Mouse (Mus musculus) yolk sac, embryonic 10.5 days (tissue): ENCODE measurements around the gene Slc24a3.

ENCODE experiments used
- DNase-seq: peaks from one replicate; pipeline ENCODE4 v3.0.0-alpha.2; 2017; ENCODE audit warnings: low spot score

Slc24a3 gene

DNA sequence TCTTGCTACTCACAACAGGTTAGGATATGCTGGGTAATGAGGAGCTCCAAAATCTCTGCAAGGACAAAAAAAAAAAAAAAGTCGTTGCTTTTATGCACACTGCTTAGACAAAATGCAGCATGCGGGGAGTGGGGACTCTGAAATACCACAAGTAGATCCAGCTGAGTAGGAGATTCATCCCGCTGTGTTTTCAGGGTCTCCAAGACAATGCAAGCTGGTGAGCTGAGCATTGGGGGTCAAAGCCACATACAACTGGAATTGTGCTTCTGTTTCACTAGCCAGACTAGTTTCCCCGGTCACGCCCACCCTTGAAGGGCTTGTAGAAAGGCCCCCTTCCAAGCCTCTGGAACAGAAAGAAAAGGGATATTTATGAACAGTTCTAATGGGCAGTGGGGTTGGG, 270.8 kb downstream of the Slc24a3 start:
- DNase-seq = no peak

DNA sequence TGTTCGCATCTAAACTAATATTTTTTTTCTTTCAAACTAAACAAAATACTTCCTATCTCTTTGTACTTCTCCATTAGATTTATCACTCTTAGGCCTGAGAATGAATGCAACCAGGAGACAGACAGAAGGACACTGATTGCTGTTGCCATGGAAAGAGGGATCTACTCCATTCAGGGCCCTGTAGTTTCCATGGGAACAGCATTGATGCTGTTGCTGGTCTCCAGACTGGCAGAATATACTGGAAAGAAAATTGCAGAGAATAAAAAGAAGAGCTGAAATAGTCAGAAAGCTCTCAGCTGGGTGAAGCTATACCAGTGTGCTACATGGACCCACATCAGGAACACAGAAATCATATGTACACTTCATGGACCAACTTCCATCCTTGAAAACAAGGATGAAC, 272.2 kb downstream of the Slc24a3 start:
- DNase-seq = no peak

GRCm38 (mm10) chr2:145457106-145457747, 289.7 kb downstream of the Slc24a3 start:
- peak; percentile 52 for DNase-seq

DNA sequence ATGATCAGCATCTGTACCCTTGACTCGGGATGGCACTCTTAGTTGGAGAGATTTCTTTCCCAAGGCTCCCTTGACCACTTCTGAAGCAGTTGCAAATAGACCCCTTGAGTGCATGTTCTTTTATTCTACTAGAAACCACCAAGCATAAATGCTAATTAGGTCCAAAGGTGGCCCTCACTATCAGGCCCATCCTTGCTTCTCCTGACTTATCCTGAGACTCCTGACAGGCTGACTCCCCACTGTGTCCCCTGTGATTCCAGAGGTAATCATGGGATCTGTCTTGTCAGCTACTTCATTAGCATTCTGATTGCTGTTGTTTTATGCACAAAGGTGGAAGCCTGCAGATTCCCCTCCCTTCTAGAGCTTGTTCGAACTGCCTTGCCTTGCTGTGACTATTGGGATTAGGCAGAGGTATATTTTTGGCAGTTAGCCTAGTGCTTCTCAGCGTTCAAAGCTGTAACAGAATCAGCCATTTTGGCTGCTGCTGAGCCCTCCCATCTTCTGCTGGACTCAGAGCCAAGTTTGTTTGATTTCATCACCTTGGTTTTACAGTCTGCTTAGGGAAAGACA, 293.4 kb downstream of the Slc24a3 start:
- DNase-seq = no peak

DNA sequence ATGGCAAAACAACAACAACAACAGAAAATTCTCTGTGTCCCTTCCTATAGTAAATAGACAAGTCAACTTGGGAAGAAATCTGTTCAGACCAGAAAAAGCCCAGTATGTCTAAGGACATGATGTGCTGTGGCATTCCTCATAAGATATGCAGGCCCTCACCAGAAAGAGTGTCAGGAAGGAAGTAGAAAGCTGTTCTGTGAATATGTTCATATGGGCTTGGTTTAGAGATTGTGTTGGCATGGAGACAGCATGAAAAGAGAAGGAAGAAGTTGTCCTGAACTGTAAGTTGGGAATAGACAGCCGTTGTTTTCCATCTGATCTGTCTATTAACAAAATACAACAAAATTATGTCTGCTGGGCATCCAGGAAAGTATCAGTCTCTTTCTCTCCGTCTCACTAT, 294.7 kb downstream of the Slc24a3 start:
- no peak for DNase-seq

- DNase-seq = no peak
These were observed 301.3 kb downstream of the Slc24a3 start for GRCm38 (mm10) chr2:145468701-145469325.

DNA sequence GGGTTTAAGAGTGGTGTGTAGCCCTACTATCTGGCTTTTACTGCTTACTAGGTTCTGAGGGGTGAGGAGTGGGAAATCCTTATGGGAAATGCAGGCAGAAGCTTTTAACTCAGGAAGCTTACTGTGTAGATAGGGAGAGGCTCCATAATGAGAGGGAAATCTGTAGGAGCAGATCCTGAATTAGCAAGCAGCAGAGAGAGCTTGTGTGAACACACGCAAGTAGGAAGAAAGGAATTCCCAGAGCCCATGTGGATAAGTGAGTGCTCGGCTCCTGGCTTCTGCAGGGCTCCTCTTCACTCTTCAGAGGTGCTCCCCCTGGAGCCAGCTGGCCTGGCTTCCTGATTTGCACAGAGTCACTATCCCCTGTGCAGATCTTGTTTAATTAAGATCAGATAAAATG, 309.9 kb downstream of the Slc24a3 start:
- DNase-seq = no peak

DNA sequence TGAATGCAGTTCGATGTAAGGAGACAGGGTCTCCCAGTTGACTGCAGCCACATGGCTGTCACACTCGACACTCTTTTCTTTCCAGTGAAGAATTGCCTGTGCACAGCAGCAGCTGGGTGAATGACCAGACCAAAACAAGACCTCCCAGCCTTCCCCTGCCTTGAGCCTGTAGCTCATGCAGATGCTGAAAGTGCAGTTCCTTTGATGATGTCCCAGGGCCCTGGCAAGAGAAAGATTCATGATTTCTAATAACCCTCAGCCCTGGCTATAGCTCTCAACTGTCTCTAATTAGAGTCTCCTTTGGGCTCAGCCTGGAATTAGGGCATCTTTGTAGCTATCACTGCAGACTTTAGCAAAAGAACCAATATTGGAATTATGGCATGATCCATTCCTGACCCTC, 312.1 kb downstream of the Slc24a3 start:
- no peak for DNase-seq

DNA sequence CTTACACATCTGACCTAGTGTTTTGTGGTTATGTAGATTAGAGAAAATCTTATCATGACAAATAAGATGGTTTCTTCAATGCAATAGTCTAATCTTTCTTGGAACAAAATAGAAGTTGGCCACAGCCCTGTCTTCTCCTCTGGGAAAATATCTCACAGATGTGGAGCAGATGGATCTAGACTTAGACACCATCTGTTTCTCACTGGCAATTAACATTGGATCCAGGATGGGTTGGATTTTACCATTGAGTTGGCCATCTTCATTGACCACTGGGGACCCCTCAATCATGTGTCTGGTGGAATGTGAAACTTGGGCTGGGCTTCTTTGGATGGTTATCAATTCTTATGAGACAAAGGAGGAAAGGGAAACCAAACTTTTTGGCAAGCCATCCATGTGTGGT, 332.7 kb downstream of the Slc24a3 start:
- no peak for DNase-seq

DNA sequence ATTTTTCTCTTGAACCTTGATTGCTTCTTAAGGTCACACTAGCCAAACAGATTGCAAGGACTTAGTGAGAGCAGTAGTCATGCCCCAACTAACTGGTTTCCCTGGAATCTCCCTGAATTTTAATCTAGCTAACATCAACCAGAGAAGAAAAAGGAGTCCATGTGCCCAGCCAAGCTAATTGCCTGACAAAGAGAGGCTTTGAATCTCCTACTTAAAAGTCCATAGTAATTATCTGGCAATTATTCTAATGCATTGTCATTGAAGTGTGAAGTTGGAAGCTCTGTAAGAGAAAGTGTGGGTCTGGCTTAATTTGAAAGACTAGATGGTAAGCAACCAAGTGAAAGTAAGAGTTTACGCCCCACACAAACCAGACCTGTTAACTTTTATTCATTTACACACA, 333.9 kb downstream of the Slc24a3 start:
- no peak for DNase-seq

GRCm38 (mm10) chr2:145507702-145508101, 340.1 kb downstream of the Slc24a3 start:
- DNase-seq = no peak

GRCm38 (mm10) chr2:145510650-145511225, 343.2 kb downstream of the Slc24a3 start:
- DNase-seq = no peak

- no peak for DNase-seq
These were observed 348.4 kb downstream of the Slc24a3 start for GRCm38 (mm10) chr2:145515956-145516355.

DNA sequence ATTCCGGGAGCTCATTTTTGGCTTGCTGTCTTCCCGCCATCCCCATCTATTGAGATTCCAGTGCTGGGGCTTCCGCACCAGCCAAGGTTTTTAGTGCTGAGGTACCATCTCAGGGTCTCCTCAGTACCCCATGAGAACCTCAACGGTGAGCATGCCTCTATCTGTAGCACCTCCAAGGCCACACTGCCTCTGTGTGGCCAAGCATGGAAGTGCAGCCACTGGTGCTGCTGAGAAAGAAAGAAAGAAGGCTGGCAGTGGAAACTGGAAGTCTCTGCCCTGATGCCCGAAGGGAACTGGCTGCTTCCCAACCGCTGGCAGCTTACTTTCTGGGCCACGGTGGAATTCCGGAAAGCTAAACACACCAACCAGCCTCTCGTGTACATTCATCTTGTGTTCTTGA, 349.8 kb downstream of the Slc24a3 start:
- peak; percentile 20 for DNase-seq

- no peak for DNase-seq
These were observed 354.5 kb downstream of the Slc24a3 start for GRCm38 (mm10) chr2:145522017-145522416.

DNA sequence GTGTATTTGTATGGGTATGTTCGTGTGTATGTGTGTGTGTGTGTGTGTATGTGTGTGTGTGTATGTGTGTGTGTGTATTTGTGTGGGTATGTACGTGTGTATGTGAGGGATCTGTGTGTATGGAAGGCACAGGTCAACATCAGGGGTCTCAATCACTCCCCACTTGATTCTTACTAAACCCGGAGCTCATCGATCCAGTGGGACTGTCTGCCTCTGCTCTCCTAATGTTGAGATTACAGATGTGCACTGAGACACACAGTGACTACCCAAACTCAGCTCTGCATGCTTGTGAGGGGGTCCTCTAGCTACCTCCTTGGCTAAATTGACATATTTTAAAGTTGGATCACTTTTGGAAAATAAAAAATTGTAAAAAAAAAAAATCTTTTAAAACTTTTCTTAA, 355.8 kb downstream of the Slc24a3 start:
- DNase-seq = no peak

GRCm38 (mm10) chr2:145527151-145527550, 359.6 kb downstream of the Slc24a3 start:
- no peak for DNase-seq

DNA sequence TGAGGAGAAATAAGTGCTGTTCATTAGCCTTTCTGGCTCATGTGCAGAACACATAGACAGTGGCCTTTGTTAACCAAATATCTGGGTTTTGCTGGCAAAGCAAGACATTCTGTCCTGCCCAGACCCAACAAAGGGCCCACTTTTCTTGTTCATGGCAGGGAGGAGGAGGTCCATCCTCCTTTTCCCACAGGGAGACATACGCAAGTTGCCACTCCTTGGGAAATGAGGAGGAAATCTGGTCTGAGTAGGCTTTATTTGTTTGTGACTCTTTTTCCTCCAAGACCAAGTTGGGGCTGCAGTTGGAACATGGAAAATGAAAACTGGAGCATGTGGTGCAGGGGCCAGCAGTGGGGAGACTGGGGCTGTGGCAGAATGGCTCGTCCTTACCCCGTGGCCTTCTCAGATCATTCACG, 363.4 kb downstream of the Slc24a3 start:
- DNase-seq = no peak

DNA sequence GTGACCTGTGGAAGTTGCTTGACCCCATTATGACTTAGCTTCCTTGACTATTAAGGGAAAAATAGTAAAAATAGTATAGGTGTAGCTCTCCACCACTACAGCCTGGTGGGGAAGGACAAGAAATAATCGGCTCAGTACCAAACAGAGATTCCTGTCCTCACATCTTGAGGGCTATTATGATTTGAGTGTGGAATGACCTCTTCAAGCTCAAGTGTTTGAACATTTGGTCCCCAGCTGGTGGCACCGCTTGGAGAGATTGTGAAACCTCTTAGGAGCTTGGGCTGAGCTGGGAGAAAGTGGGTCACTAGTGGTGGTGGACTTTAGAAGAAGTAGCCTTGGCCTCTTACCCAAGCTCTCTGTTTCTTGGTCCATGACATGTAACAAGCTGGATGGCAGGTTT, 365.5 kb downstream of the Slc24a3 start:
- no peak for DNase-seq

DNA sequence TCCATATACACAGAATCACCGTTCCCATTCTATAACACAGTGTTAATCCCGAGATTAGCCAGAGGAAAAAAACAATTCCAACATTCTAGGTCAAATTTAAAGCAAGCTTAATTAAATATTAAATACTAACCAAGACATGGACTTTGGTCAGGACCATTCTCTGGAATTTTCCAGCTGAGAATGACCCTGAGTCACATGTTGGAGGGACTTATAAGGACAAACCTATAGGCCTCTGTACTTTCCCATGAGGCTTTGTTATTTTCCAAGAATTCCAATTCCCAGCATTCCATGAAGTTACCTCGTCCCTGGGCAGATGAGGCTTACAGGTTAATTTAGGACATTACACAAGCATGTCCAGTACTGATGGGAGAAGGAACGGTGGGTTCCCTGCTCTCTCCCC, 367.8 kb downstream of the Slc24a3 start:
- DNase-seq = no peak

DNA sequence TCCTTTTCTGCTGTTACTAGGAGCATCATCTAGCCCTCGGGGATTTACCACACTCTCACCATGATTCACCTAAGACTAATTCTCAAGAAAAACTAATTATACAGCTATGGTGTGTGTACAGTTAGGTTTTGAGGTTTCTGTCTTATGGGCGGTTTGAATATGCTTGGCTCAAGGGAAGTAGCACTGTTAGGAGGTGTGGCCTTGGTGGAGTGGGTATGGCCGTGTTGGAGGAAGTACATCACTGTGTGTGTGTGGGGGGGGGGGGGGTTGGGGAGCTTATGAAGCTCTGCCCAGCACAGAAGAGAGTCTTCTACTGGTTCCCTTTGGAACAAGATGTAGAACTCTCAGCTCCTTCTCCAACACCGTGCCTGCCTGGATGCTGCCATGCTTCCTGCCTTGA, 368.2 kb downstream of the Slc24a3 start:
- DNase-seq = no peak

- no peak for DNase-seq
These were observed 369.4 kb downstream of the Slc24a3 start for GRCm38 (mm10) chr2:145536986-145537385.

- no peak for DNase-seq
These were observed 374.1 kb downstream of the Slc24a3 start for GRCm38 (mm10) chr2:145541695-145542094.
